Mouse (Mus musculus) liver, embryonic 14.5 days (tissue): ENCODE results near the gene Grid2. TPM values are rescaled to one million over a fixed set of nuclear protein-coding genes. Genes with fewer than 3 reads are reported as not detected.

Source experiments
- ATAC-seq: fragments of 200-750 bp; cut with Nextera tagmentation; 2 replicates; pipeline ENCODE4 v1.8.0; 2017; ENCODE audit warnings: moderate number of reproducible peaks, mild to moderate bottlenecking, moderate library complexity; ENCODE audit not compliant: insufficient read depth
- DNase-seq, 3 experiments: peaks; one replicate each; pipeline ENCODE4 v3.0.0-alpha.2; 2012 to 2013; ENCODE audit warnings: low read depth in 3 of 3, low spot score in 3 of 3
- H3K27ac ChIP-seq: fragments of 300-500 bp; sonication (generic); 2 replicates; pipeline ENCODE4 v1.5.1; 2014; ENCODE audit warnings: moderate library complexity, mild to moderate bottlenecking, control low read depth, inconsistent platforms
- H3K27me3 ChIP-seq: fragments of 300-500 bp; sonication (generic); 2 replicates; pipeline ENCODE4 v1.6.1; 2014; ENCODE audit warnings: mild to moderate bottlenecking, low read length, moderate library complexity; ENCODE audit not compliant: control insufficient read depth, insufficient read depth
- H3K36me3 ChIP-seq: fragments of 300-500 bp; sonication (generic); replicated peaks from 2 replicates; pipeline ENCODE4 v1.6.1; 2014; ENCODE audit warnings: low read depth; ENCODE audit not compliant: control insufficient read depth, insufficient read depth
- H3K4me1 ChIP-seq, 2 experiments: fragments of 200-500 bp in 1 of 2; fragments of 300-500 bp in 1 of 2; sonication (generic) in 1 of 2; replicated peaks; 2 replicates each; pipeline ENCODE4 v1.6.1; 2012 to 2014; ENCODE audit warnings: antibody characterized with exemption in 1 of 2, inconsistent platforms in 1 of 2, low read length in 1 of 2; ENCODE audit not compliant: control insufficient read depth in 2 of 2, insufficient read depth in 2 of 2
- H3K4me2 ChIP-seq: fragments of 300-500 bp; sonication (generic); 2 replicates; pipeline ENCODE4 v1.6.1; 2014; ENCODE audit warnings: low read depth, mild to moderate bottlenecking, control low read depth, moderate library complexity
- H3K4me3 ChIP-seq, 2 experiments: fragments of 200-500 bp in 1 of 2; fragments of 300-500 bp in 1 of 2; sonication (generic) in 1 of 2; 2 replicates each; pipeline ENCODE4 v1.5.1; 2012 to 2014; ENCODE audit warnings: low read depth in 2 of 2, low read length in 2 of 2, mild to moderate bottlenecking in 2 of 2, control low read depth in 1 of 2, inconsistent platforms in 1 of 2, moderate library complexity in 1 of 2; ENCODE audit not compliant: insufficient read depth in 1 of 2
- H3K9ac ChIP-seq: fragments of 300-500 bp; sonication (generic); replicated peaks from 2 replicates; pipeline ENCODE4 v1.6.1; 2014; ENCODE audit warnings: mild to moderate bottlenecking, control low read depth, moderate library complexity
- H3K9me3 ChIP-seq: fragments of 300-500 bp; sonication (generic); 2 replicates; pipeline ENCODE4 v1.6.1; 2016; ENCODE audit warnings: low read length, mixed read lengths; ENCODE audit not compliant: control insufficient read depth
- CTCF ChIP-seq: IDR thresholded peaks from 2 replicates; pipeline ENCODE4 v1.5.1; 2016; ENCODE audit warnings: antibody characterized with exemption, low read depth, control low read depth
- EP300 ChIP-seq: IDR thresholded peaks from 2 replicates; pipeline ENCODE4 v1.6.1; 2016; ENCODE audit warnings: antibody characterized with exemption, low read depth
- WGBS: fragments of 180-500 bp; shearing (Covaris S2); extraction: QIAGEN DNeasy Blood & Tissue Kit; methylation state at CpG from one replicate; pipeline ENCODE4 v1.1.7; 2014; ENCODE audit not compliant: insufficient replicate concordance; 5-methylcytosine and 5-hydroxymethylcytosine counted together
- polyA plus RNA-seq, 2 experiments: library from polyadenylated mRNA; depleted of rRNA in 1 of 2; stranded (reverse) in 1 of 2; unstranded in 1 of 2; fragments of >200 nt; fragmentation: Nextera tagmentation in 1 of 2; extraction: Ambion mirVana in 1 of 2; gene quantifications; 2 replicates each; pipeline versions ENCODE4 v1.2.1 to v1.2.3; 2012 to 2014

The Grid2 gene
- polyA plus RNA-seq, 2 experiments, result not detected

GRCm38 (mm10) chr6:64617417-64618135 is 1361.9 kb downstream of the Grid2 start:
- Histone ChIP-seq H3K9me3 (no peaks in the 10 kb centered on the region), H3K36me3 (no peaks in the 10 kb centered on the region), H3K9ac (no peak overlapping the region), H3K4me1 (no peaks in the 10 kb centered on the region), H3K27ac (no peak overlapping the region), H3K4me2 (no peak overlapping the region), H3K4me3 (no peak overlapping the region), H3K27me3 (no peaks in the 10 kb centered on the region)
- TF ChIP-seq CTCF (no peak), EP300 (no peak)
- ATAC-seq (no peak), DNase-seq (no peak)
- 42% methylated on average over 8 of the region's 8 CpGs for WGBS

GRCm38 (mm10) chr6:64623404-64623803 is 1367.7 kb downstream of the Grid2 start:
- Histone ChIP-seq H3K4me2 (no peak overlapping the region), H3K27me3 (no peaks in the 10 kb centered on the region), H3K9ac (no peak overlapping the region), H3K4me3 (no peak overlapping the region), H3K27ac (no peak overlapping the region), H3K9me3 (no peaks in the 10 kb centered on the region), H3K36me3 (no peaks in the 10 kb centered on the region), H3K4me1 (no peaks in the 10 kb centered on the region)
- no peak for TF ChIP-seq EP300
- no peak for TF ChIP-seq CTCF
- 31% methylated on average over 3 of the region's 3 CpGs for WGBS
- no peak for DNase-seq
- no peak for ATAC-seq

DNA sequence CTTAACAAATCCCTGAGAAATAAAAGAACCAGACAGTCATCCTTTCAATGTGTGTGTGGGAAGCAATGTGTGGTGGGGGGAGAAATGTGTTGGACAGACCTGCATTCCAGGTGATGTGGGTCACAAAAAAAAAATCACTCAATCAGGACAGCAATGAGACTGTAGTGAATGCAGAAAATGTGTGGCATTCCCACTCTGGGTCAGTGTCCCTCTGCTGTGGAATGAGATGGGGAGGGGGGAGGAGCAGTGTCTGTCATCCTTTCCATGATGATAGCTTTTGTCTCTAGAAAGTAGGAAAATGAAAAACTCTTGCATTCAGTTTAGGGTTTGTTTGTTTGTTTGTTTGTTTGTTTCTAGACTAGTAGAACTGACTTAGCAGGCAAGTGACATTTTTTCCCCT is 1392.0 kb downstream of the Grid2 start:
- H3K9me3 ChIP-seq, result no peaks in the 10 kb centered on the region
- DNase-seq, result no peak
- H3K4me3 ChIP-seq, result no peak overlapping the region
- no peak for ATAC-seq
- TF ChIP-seq EP300 (no peak), CTCF (no peak)
- no peak overlapping the region for H3K9ac ChIP-seq
- no peak overlapping the region for H3K27ac ChIP-seq
- no peaks in the 10 kb centered on the region for H3K27me3 ChIP-seq
- H3K36me3 ChIP-seq, result no peaks in the 10 kb centered on the region
- no peaks in the 10 kb centered on the region for H3K4me1 ChIP-seq
- no peak overlapping the region for H3K4me2 ChIP-seq

GRCm38 (mm10) chr6:64648196-64648595 is 1392.5 kb downstream of the Grid2 start:
- Histone ChIP-seq H3K27me3 (no peaks in the 10 kb centered on the region), H3K9me3 (no peaks in the 10 kb centered on the region), H3K9ac (no peak overlapping the region), H3K4me1 (no peaks in the 10 kb centered on the region), H3K36me3 (no peaks in the 10 kb centered on the region), H3K4me2 (no peak overlapping the region), H3K4me3 (no peak overlapping the region), H3K27ac (no peak overlapping the region)
- WGBS, result 45% methylated on average over 8 of the region's 8 CpGs
- ATAC-seq, result no peak
- DNase-seq, result no peak
- no peak for TF ChIP-seq EP300
- TF ChIP-seq CTCF, result no peak

- no peak overlapping the region for H3K4me3 ChIP-seq
- H3K9ac ChIP-seq, result no peak overlapping the region
- TF ChIP-seq CTCF (peak; percentile 73), EP300 (no peak)
- H3K9me3 ChIP-seq, result no peaks in the 10 kb centered on the region
- DNase-seq (peak; percentile 6 to 14 (median 13)), ATAC-seq (no peak)
- H3K4me2 ChIP-seq, result peak overlapping the region; percentile 43
- no peaks in the 10 kb centered on the region for H3K27me3 ChIP-seq
- 19% methylated on average over 20 of the region's 20 CpGs for WGBS
- H3K4me1 ChIP-seq, result no peaks in the 10 kb centered on the region
- no peak overlapping the region for H3K27ac ChIP-seq
- H3K36me3 ChIP-seq, result no peaks in the 10 kb centered on the region
Observed at GRCm38 (mm10) chr6:64649296-64650226, 1393.9 kb downstream of the Grid2 start.
